Mouse (Mus musculus) megakaryocyte progenitor cell, adult 5-6 weeks (primary cell): ENCODE measurements around the gene Kdm6b. TPM values are rescaled to one million over a fixed set of nuclear protein-coding genes. Genes with fewer than 3 reads are reported as not detected.
A peak's percentile ranks its signal among the peaks of the same experiment; 100 is the strongest.

Source experiments
- ATAC-seq: replicated peaks from 2 replicates; pipeline ENCODE4 v1.8.0; 2016; ENCODE audit warnings: mild to moderate bottlenecking, moderate TSS enrichment, inconsistent platforms; ENCODE audit not compliant: poor library complexity
- total RNA-seq, 2 experiments: library from RNA; stranded (forward) in 1 of 2; stranded (reverse) in 1 of 2; fragments of 157-497, 149-512 nt in 1 of 2; fragments of 200-1000 nt in 1 of 2; gene quantifications; 2 replicates each; pipeline versions ENCODE4 v1.2.3 to v1.2.4; 2015 to 2017

The Kdm6b gene
- total RNA-seq (2015): 10.4 and 11.7 TPM in 2 replicates
- total RNA-seq (2017): 1.8 and 2.9 TPM in 2 replicates

- no peak for ATAC-seq
These were observed at the start of gene Kdm6b for GRCm38 (mm10) chr11:69413221-69414181. Gene Kdm6b (minus strand): TSS chr11:69413675.

GRCm38 (mm10) chr11:69461568-69461967, 48.1 kb upstream of the Kdm6b start:
- ATAC-seq: no peak

GRCm38 (mm10) chr11:69459883-69460282, 46.4 kb upstream of the Kdm6b start:
- ATAC-seq: no peak

DNA sequence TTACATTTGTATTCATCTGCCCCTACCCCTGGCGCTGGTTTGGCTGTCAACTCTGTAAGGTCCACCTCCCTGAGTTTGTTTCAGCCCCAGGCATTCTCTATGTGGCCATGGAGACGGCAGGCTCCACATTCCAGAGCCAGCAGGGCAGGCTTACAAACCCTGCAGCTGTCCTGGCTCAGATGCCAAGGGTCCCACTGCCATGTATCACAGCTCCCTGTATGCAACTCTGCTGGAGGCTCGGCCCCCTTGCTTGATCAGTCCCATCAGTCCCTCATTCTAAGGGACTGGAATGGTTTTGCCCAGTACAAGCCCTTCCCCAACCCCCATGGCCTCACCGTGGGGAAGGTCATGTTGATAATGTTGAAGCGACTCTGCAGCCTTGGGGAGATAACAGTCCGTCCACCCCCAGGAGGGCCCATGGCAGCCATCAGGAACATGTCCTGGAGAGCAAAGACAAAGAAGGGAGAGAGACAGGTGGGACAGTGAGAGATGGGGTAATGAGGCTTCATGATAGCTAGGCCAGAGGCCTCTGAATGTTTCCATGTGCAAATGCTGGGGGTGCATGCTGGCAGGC, 43.6 kb upstream of the Kdm6b start:
- no peak for ATAC-seq

DNA sequence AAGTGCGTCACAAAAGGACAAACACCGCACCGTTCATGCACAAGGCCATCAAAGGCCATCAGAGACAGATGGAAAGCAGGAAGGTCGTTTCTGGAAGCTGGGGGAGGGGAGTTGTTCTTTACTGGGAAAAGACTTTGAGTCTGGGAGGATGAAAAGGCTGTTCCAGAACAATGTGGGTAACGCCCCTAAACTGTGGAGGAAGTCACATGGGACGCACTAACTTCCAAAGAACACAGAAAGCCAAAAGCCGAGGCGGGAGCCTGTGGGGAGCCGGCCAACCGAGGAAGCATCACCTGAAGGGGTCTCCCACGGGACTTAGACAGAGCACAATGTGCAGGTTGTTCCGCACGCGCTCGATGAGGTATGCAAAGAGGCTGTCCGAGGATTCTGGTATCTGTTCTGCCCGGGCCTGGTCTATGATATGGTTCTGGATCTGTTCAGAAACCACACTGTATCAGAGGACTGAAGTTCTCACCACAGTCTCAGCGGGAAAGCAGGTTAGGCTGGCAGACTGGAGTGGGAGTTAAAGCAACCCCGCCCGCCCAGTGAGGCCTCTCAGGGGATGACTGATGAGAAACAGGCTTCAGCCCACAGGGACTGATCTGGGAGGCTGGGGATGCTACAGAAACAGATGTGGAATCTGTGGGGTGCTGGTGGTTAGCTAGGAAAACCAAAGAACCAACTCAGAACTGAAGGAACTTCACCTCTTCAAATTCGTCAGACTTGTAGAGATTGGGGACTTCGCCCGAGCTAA, 38.8 kb upstream of the Kdm6b start:
- ATAC-seq: no peak

- ATAC-seq: no peak
These were observed 33.8 kb upstream of the Kdm6b start for GRCm38 (mm10) chr11:69447299-69447698.

DNA sequence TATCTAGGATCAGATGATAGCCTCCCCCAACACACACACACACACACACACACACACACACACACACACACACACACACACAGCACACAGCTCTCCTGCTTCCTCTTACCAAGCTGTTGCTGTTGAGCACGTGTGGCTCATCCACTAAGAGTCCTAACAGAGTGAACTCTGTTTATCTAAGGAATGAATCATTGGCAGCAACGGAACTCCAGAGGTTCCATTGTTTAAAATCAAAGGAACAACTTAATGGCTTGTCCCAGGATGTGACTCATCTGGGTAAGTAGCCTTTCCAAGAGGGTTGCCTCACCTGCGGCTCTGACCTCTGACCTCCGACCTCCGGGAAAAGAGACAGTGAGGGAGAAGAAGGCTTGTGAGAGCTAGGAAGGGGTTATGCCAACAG, 29.9 kb upstream of the Kdm6b start:
- no peak for ATAC-seq

DNA sequence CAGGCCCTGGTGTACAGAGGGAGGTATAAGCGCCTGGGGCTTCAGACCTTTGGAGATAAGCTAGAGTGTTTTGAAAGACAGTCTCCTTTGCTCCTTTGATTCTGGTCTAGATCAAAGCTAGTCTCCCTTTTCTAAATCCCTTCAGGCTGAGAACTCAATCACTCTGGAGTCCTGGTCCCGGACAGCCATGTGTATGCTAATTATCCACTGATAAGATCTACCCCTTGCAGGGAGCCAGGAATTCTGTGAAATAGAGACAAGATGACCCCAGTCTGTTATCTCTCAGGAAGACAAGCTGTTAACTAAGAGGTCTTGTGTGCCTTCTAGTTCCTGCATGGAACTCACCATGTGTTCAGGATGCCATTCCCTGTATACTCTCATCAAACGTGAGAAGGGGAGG, 23.8 kb upstream of the Kdm6b start:
- ATAC-seq: no peak

GRCm38 (mm10) chr11:69433189-69433588, 19.7 kb upstream of the Kdm6b start:
- ATAC-seq: no peak

DNA sequence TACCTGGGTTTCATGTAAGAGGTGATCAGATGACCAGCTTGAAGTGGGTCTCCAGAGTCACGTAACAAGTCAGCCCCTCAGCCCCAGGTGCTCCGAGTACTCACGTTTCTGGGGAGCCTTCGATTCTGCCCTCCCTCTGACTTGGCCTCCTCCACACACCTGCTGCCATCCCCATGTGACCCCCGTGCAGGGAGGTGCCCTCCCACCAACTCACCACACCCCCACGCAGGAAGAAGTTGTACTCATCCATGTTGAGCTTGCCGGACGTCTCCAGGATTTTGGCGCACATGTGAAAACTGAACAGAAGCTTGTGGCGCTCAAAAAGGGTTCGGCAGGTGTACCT, 19.1 kb upstream of the Kdm6b start:
- ATAC-seq: no peak

- peak; percentile 96 for ATAC-seq
These were observed 18.6 kb upstream of the Kdm6b start for GRCm38 (mm10) chr11:69431829-69432639.

- ATAC-seq: no peak
These were observed 17.2 kb upstream of the Kdm6b start for GRCm38 (mm10) chr11:69430631-69431030.

GRCm38 (mm10) chr11:69429313-69429712, 15.8 kb upstream of the Kdm6b start:
- peak; percentile 26; the same call in 1 of the 2 replicates for ATAC-seq

DNA sequence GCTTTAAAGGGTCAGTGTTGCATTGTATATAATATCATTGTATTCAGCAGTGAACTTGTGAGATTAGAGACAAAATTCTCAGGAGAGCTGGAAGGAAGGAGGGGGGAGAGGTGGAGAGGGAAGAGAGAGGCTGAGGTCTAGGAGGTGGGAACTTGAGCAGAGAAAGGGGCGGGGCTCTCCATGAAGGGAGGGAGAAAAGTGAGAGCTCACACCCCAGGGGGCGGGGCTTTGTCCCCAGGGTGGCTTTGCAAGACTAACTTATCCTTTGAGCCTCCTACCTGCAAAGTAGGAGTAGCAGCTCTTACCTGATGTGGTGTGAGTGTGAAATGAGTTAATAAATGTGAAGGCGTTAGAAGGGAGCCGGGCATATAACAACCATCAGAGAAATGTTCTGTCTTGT, 15.3 kb upstream of the Kdm6b start:
- peak; percentile 61 for ATAC-seq

DNA sequence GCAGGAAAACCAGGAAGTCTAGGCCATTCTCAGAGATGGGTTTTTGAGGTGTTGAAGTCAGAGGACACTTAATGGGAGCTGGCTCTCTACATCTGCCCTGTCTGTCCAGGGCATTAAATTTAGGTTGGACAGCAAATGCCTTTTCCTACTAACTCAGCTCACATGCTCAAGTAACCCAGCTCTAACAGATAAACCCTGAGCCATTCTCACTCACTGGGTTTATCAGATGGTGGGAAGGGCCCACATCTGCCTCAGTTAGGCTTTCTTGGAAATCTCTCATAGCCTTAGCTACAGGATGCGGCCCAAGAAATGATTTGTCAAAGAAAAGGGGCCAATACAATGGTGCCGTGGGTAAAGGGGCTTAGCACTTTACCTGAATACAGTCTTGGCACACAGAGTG, 12.8 kb upstream of the Kdm6b start:
- ATAC-seq: no peak

DNA sequence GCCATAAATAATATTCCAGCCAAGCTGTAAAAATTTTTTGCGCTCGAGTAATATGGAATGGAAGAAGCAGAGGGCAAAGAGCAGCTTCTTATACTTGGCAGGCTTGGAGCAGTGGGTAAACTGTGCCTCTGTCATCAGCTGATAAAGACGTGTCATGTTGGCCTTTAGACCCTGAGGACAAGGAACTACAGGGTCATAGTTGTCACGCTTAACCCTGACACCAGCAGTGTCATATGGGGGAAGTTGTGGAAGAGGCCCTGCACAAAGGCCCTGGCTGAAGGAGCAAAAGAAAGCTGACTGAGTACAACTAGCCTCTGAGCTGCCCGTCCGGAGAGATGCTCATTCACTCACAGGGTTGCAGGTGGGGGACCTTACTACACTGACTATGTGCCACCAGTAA, 10.4 kb upstream of the Kdm6b start:
- no peak for ATAC-seq

- no peak for ATAC-seq
These were observed 9.4 kb upstream of the Kdm6b start for GRCm38 (mm10) chr11:69422842-69423241.

DNA sequence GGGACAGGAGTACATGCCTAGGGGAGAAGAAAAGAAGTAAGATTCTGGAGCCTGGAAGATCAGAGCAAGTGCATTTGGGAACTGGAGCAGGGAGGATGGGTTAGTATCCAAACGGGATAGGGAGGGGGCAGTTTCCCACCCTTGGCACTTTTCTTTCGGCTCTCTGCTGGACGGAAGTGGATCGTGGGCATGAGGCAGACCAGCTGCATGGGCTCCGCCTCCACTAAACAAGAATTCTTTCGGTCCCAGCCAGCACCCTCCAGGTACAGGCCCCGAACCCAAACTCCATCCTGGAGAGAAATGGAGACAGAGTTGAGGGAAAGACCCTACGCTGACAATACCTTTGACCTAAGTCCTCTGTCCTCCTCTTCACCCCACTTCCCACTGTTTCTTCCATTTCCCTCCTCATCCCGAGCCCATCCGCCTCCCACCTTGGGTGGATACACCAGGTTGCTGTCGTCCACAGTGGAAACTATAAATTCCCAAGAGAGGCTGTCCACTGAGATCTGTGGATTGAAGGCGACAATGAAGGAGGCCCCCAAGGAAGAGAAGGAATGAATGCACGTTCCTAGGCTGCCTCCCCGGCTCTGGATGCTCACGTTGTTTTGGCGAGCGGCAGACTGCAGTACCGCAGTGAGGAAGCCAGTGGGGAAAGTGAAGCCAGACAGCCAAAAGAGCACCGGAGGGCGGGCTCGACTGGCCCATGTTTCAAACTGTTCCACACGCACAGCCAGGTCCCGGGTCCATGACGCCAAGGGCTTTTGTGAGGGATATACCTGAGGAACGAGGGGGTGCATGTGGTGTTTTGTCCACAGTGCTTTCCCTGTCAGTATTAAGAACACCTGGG, 7.9 kb upstream of the Kdm6b start:
- ATAC-seq: no peak

DNA sequence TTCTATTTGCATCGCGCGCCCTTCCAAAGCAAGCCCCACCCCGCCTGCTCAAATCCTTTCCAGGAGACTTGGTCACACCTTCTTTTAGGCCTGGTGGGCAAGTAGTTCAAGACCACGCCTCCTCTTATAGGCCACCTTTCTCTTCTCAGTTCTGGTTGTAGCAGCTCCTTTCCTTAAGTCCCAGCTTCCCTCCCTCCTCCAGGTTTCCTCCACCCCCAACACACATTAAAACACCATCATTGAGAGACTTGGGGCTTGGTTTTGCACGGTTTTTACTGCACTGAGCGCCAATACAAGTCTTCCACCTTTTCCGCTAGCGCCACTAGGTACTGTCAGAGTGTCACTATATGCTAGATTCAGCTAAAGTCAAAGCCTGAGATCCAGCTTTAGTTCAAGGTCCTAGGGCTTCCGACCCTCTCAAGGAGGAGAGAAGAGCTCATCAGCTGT, 7.1 kb upstream of the Kdm6b start:
- ATAC-seq: no peak
